Mouse (Mus musculus) right cerebral cortex, adult 2 months (tissue): ENCODE measurements around the gene S100a1.

ENCODE experiments used
- DNase-seq, 2 experiments: peaks; one replicate each; pipeline ENCODE4 v3.0.0; 2021 to 2022; ENCODE audit warnings: low spot score in 2 of 2

S100a1 gene

DNA sequence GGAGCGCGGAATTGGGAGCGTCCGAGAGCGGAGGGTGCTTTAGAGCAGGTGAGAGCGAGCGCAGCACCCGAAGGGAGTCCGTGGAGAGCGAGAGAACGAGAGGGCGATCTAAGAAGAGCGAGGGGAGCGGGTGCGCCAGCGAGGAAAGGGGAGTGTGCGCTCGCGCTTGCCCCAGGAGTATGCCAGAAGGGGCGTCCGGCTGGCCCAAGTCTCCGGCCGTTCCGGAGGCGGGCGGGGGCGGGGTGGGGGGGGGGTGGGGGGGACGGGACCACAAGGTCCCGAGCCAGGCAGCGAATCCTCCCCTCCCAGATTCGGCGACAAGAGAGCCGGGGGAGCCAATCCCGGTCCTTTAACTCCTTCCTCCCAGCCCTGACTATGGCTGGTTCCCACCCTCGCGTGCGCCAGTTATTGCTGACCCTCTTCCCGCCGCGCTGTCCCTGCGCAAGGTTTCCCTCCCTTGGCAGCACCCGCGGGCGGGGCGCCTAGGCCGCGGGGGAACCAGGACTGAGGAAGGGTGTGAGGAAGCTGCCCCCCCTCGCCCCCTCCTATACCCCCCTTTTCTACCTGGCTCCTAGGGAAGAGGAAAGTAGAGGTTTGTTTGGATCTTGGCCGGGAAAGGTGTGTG lies 48.4 kb downstream of the S100a1 start, which contains the start of gene Npr1:
TSS of gene Npr1 (minus strand) at position 181 of the 625 bp plus-strand sequence.
- no peak for DNase-seq

- no peak for DNase-seq
Observed at GRCm38 (mm10) chr3:90465081-90465685, 49.0 kb downstream of the S100a1 start.

GRCm38 (mm10) chr3:90464552-90465080 lies 49.6 kb downstream of the S100a1 start:
- DNase-seq = no peak

- no peak for DNase-seq
Observed at GRCm38 (mm10) chr3:90462579-90462978, 51.6 kb downstream of the S100a1 start.

GRCm38 (mm10) chr3:90461935-90462334 lies 52.3 kb downstream of the S100a1 start:
- DNase-seq = no peak
